Mouse (Mus musculus) spleen, embryonic (tissue): Measurements from ENCODE around the gene Frem1.

Experiments
- CTCF ChIA-PET: fragments of 350-600 bp; sonication (Branson Sonifier 250); formaldehyde crosslinking; loops from one replicate; lab custom pipeline; 2022; lab: Charles Lee

The Frem1 gene

DNA sequence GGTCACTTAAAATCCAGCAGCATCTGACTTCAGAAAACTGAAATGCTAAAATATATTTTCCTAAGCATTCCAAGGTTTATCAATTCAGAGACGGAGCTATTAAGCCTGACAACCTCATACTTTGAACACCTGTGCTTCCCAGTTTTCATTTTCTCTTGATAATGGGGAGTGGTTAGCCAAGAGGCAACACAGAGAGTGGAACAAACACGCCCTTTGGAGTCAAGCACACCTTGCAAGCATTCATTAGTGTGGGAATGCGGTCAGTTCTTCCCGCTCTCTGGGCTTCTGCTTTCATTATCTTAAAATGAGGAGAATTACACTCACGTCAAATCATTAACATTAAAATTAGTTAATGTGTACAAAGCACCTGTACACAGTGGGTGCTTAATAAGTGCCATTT lies 122.1 kb downstream of the Frem1 start:
- CTCF ChIA-PET = no interaction called here

DNA sequence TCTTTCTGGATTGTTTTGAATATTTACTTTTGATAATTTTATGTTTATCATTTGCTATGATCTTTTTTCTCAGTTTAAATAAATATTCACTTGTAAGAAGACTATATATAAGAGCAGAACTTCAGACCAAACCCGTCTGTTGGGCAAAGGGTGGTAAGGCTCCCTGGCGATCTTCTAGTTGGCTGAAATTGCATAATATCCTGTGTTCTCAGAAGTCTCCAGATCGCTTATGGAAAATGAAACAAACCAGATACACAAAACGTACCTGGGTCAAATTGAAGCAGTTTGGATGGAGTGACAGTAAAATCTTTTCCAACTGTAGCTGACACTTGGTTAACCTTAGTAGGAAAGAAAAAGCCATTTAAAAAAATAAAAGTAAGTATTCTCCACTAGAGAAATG lies 130.2 kb downstream of the Frem1 start:
- CTCF ChIA-PET = no interaction called here

DNA sequence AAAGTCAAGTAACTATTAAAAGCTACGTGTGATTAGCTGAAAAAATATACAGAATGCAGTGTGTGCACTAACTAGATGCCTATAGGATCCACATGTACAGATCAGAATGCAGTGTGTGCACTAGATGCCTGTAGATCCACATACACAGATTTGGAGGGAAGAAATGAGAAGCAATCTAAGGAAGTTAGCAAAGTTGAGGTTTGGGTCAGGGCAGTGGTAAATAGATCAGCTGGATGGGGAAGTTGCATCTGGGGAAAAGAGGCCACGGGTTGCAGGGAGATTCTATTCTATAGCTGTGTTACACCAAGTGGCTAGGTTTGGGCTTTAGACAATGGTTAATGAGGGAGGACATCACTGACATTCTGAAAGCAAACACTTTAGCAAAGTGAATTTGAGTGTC lies 133.5 kb downstream of the Frem1 start:
- CTCF ChIA-PET = no interaction called here

DNA sequence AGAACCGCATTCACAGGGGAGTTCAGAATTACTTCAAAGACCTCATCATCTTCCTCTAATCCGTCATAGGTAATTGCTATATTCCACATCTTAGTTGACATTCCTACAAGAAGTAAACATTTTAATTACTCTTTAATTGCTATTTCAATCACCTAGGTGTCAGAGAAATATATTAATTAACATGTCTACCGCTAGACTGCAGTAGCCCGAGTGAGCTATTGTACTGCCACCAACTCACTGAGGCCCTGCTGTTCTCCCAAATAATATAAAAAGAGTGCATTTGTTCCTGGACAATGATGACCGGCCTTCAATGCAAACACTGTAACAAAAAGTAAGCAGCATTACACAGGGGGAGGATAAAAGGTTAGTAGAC lies 135.5 kb downstream of the Frem1 start:
- CTCF ChIA-PET = no interaction called here

DNA sequence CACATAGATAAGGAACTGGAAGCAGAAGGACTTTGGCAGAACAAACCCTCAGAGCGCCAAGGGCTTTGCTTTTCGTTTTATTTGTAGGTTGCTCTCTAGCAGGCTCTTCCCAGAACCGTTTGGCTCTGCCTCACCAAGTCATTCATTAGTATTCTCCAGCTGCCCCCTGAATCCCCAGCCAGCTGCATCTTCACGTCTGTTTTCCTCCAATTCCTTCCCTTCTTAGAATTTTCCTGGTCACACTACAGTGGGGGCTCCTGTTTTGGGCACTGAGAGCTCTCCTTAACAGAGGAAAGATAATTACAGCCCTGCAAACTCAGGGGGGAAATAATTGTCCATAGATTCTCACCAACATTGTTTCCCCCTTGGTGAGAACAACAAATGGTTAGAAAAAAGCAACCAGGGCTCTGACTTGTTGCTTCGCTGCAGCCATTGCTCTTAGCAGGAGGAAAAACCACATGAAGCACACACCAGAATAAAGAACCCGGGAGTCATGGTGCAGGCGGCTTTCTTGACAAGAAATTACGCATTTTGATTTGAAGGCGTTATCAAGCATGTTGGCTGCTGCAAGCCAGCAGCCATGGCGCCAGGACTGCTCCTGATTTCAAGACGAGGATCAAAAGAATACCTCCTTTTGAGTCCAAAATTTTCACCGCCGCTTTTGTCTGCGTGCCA lies 136.0 kb downstream of the Frem1 start:
- CTCF ChIA-PET = no interaction called here

DNA sequence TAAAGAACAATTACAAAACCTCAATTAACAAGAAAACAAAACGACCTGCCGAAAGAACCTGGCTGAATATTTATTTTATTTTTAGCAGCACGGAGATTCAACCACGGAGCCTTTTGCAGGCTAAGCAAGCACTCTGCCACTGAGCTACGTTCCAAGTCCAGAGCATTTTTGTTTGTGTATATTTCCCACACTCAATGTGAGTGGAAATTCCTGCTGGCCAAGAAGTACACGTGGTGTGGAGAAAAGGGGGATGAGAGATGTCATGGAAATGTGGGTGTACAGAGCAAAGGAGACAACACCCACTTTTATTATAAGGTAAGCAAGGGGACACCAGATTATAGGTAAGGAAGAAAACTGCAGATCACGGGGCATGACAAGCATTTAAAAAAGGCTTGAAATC lies 136.6 kb downstream of the Frem1 start:
- CTCF ChIA-PET = no interaction called here

DNA sequence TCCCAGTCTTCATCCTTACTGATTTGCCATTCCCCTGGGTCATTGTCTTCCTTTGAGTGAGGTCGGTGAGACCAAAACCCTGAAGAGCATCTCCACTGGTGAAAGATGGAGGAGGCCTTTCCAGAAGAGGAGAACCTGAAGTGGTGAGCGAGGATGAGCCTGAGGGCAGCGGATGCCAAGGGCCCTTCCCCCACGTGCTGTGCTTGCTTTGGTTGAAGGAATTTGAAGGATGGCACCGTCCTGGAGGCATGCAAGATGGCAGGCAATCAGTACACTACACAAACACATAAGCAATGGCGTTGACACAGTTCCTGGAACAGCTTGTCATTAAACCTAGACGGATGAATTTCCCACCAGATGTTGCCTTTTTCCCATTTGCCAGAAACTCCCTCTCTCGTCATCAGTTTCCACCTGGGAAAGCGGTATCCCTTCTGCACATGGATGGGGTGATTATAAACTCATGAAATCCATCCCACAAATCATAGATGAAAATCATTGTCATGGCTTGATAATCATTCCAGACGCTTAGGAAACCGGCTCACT lies 137.5 kb downstream of the Frem1 start:
- CTCF ChIA-PET = no interaction called here

DNA sequence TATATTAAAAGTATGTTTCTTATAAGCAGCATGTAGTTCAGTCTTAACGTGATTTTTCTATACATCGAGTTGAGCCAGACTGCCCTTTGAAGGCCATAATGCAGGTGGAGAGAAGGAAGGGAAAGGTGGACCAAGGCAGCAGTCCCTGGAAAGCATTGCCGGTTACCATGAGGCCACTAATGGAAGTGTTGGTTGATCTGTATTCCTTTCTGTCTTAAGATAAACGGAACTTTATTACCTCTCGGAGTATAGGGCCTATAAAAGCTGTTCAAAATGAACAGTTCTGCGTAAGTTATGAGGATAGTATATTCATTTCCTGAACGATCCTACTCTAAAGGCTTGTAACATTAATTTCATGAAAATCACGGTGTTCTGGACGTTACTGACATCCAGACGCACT lies 156.9 kb downstream of the Frem1 start:
- CTCF ChIA-PET = no interaction called here

DNA sequence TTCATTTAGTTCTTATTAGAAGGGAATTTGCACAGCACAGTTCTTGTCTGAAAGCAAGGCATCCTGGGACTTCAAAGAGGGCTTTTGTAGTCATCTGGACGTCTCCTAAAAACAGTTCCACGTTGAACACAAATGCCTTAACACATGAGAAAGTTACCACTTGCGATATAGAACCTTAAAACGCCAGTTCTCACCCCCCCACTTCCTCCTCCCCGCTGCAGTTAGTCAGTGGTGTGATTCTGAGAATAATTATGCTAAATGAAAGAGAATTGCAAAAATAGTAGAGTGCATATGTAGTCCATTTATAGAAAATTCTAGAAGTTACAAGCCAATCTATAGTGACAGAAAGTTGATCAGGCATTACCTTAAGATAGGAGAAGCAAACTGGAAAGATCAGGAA lies 159.9 kb downstream of the Frem1 start:
- CTCF ChIA-PET = no interaction called here

DNA sequence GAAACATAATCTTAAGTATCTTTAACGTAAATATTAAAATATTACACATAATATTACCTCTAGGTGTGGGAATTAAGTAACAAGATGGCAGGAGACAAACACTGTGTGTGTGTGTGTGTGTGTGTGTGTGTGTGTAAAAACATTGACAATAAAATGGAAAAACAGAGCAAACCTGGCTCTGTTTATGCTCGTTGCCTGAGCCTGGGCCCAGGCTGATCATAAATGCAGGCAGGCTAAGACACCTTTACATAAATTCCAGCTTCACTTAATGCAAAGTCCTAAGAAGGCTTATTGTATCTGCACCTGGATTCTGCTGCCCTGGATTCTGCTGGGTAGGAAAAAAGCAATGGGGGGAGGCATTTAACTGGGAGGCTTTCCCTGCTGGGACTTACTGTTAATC lies 160.6 kb downstream of the Frem1 start:
- CTCF ChIA-PET = no interaction called here

DNA sequence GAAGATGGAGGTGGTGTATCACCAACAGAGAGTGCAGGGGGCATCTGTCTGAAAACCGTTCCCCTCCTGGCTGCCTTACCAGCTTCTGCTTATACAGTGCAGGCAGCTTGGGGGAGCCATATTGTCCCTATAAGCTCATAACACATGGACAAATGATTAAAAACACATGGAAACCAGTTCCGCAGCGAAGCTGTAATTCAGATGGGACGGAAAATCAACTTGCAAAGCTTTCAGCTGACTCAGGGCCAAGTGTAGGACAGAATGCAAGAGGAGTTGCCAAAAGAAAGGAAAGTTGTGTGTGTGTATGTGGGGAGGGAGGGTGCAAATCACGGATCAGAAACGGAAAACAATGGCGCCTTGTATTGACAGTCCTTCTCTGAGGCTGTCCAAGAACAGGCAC lies 161.1 kb downstream of the Frem1 start:
- CTCF ChIA-PET = no interaction called here

DNA sequence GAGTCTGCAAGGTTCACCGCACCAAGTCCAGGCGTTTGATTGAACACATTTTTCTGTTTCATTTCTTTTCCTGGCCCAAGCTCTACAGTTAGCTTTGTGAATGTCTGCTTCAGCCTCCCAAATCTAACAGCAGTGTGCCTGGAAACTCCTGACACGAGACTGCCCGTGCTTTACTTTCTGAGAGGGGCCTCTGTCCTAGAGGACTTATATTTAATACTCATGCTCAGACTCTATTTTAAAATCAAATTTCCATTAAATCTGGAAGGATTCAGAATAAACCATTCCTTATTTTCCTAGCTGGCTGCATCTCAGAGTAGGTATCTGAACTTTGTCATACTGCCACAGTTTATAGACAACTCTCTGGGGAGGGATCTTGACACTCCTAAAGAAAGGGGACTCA lies 161.6 kb downstream of the Frem1 start:
- CTCF ChIA-PET = no interaction called here

DNA sequence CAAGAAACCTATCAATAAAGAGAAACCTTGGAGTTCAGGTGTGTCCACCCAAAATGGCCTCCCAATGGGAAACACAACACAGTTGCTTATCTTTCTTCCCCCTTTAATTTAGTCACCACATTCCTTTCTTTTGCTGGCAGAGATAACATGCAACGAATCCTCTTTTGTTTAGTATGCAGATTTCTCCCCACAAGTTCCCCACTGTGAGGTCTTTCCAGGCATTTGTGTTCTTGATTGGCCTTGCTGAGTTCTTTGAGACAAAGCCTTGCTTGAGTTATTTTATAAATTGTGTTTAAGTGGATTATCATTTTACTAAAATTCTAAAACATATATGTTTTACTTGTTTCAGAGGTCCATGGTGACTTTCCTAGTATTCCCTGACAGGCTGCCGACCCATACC lies 166.0 kb downstream of the Frem1 start:
- CTCF ChIA-PET = no interaction called here

DNA sequence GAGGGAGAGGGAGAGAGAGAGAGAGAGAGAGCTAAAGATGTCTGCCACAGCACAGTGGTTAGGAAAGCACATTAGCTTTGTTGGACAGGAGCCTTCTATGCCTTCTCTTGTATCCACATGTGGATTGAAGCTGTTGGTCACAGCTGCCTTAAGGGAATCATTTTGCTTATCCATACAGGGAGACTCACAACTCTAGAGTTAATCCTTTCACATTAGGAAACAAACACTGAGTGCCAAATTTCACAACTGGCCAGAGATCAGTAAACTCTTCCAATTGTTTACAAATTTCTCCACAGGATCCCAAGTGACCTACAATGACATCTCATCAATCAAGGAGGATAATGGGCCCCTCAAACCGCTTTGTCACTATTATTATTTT lies 166.6 kb downstream of the Frem1 start:
- CTCF ChIA-PET = no interaction called here

DNA sequence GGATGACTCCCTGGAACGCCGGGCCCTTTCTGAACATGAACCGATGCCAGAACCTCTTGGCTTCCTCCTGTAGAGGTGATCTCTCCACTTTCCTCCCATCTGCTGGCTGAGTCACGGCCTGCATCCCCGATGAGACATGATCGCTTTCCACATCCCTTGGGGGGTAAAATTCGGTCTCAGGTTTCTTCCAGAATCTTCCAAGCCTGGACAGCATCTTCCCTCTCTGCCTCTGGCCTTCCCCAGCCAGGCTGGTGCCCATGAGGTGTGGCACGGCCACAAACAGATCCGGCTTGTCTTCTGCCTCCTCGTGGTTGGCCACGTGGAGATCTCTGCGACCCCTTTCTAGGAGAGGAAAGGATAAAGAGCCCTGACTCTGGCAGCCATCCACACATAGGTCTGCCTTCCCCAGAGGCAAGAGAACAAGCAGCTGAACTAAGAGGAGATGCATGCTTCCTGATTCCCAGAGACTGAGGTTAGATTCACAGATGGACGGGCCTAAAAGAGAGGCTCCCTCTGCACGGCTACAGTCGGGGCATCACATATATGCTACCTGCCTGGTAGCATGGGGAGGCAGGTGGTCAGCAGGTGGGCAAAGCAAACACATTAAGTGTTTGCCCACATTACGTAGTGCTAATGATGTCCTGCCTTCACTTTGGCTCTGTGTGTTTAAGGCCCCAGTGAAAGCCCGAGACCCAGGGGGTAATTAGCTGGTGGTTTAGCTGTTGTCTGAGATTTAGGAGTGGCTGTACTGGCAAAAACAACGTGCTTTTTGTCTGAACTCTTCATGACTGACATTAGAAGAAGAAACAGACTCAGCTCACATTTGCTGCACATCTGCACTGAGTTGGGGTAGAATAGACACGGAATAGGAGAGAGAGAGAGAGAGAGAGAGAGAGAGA lies 167.3 kb downstream of the Frem1 start, which contains the start of gene Cer1:
Gene Cer1, minus strand, starts transcription at position 513 of the 899 bp plus-strand sequence.
- CTCF ChIA-PET = no interaction called here

DNA sequence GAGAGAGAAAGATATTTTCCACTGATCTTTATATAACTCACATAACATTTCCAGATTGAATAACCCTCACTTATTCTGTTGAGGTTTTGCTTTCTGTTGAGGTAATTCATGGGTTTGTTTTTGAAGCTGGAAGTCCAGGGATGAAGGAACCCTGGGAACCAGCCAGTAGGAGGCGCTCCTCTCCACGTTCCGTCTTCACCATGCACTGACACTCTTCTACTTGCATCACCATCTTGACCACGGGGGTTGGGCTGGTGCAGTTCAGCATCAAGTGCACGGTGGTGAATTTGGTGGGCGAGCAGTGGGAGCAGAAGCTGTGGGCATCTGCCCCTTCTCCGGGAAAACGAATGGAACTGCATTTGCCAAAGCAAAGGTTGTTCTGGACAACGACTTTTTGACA lies 169.6 kb downstream of the Frem1 start:
- CTCF ChIA-PET = interaction anchor here (0.7 kb wide), 1 partner anchor 70 kb away, joined by 8 read pairs; no protein-coding TSS in a partner anchor

DNA sequence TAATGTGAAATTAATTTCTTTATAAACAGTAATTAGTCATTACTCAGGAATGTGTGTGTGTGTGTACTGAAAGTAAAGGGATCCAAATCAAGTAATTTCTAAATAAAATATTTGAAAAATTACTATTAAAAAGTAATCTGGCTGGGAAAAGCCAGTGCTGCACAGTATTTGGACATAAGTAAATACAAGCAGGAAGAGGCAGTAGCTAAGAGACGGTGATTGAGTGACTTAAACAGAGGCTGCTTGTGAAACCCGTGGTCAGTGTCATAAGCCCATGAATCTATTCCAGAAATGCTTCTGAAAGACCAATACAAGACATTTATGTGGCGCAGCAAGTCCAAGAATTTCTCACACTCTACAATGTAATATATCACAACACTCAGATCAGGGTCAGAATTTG lies 170.8 kb downstream of the Frem1 start:
- CTCF ChIA-PET = no interaction called here

DNA sequence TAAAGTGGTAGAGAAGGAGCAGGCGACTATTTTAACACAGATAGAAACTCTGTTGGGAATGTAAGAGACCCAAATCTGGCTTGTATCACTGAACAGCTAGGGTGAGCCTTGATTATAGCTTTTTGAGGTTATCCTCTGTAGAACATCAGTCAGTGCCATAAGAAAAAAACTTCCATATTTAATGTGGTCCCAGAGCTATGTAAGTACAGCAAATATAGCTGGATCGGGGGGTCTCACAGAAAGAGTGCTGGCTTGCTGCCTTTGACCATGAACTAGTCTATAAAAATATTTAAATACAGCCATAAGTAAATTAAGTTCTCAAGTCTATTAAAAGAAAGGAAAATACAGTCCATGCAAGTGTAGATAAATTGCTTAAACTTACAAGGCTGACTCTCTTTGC lies 171.9 kb downstream of the Frem1 start:
- CTCF ChIA-PET = no interaction called here

DNA sequence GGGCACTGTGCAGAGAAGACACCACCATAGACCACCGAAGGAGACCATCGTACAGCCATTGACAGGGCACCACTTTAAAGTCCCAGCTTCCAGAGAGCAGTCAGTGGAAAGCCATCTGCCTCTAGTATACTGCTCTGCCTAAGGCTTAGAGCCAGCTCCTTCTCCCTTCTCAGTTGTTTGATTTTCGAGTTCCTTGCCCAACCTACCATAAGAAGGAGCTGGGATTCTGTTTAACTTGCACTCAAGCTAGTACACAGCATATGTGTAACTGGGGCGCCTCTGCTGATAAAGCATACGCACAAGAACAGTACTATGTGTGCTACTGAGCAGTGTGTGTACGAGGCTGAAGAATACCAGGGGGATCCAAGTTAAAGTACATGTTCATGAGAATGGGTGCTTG lies 173.0 kb downstream of the Frem1 start:
- CTCF ChIA-PET = no interaction called here

DNA sequence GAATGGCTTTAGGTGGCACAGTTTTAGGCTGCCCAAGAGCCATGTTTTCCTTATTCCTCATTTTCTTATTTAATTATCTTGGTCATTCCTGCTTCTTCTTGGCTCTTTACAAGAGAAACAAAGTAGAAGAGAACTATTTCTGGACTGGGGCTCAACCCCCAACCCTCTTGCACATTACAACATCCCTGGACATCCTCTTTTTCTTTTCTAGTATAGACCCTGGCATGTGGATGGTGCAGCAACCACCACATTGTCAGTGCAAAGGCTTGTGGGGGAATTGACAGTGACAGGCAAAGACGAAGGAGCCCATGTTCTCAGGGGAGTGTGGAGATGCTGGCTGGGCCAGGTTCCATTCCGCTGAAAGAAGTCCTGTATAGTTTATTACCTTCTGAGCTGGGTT lies 175.5 kb downstream of the Frem1 start:
- CTCF ChIA-PET = no interaction called here

DNA sequence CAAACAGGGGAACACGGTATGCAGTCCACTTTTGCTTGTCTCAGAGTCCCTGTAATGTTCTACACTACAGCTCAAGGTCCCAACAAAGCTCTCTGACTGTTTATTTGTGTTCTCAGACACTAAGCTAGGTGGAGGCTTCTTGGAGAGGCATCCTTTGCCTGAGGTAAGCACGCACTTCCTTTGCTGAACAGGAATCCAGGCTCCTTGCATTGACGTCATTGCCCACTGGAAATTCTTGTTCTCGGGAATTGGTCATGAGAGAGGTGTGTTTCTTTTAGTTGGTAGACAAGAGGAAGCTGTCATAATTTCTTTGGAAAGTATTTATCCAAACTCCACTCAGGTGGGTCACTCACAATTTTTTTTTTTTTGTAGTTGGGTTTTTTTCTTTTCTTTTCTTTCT lies 176.6 kb downstream of the Frem1 start:
- CTCF ChIA-PET = no interaction called here

DNA sequence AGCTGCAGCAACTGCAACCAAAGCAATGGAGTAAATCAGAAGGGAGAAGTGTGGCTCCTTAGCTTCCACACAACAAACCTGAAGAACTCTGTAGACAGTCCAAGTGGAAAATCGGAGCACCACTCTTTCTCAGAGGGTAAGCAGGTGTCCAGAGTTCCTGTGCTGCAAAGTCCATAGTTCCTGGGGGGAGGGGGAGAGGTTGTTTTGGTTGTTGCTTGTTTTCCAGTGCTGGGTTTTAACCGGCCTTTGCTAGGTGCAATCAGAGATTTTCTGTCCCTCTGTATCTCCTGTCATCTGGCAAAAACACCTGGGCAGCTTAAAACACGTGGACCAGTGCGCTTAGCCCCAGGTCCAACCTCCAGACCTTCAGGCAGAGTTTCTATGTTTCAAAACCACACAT lies 177.3 kb downstream of the Frem1 start:
- CTCF ChIA-PET = no interaction called here

DNA sequence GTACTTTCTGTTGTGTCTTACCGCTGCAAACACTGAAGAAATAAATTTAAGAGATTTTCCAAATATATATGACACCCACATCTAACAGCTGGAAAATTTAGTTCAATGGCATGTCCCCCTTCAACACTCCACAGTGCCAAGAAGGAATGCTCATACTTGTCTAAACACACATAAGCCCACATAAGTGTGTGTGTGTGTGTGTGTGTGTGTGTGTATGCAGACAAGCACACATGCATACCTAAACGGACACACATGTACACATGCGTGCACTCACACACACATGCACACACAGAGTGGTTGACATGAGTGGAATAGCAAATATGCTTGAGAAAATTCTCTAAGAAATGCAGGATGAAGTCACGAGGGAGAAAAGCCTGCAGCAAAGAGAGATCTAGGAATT lies 179.6 kb downstream of the Frem1 start:
- CTCF ChIA-PET = no interaction called here
